Mouse (Mus musculus): Measurements from ENCODE around the gene Acnat2.
"Not testable (repeated sequence)": the region's sequence is repeated elsewhere in the genome, so short reads cannot be mapped to it uniquely, and the experiment has no call there.

The Acnat2 gene

DNA sequence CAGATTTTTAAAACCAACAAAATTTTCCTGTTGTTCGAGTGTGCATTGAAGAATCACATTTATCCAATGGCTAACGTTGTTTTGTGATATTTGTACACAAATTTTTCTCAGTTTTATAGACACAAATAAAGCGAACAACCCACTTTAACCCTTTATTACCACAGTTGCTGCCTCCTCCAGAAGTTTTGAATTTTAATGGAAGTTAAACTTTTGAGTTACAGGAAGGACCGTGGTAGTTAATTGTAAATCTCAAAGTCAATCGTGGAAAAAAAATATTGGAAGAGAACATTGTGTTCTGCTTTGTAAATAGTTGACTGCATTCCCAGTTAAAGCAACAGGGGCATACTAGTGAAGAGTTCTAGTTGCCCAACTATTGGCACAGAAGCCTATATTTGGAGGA lies at the start of gene Acnat2:
Gene Acnat2, minus strand, starts transcription at position 195 of the 400 bp plus-strand sequence.
- not testable (repeated sequence) for DNase-seq

DNA sequence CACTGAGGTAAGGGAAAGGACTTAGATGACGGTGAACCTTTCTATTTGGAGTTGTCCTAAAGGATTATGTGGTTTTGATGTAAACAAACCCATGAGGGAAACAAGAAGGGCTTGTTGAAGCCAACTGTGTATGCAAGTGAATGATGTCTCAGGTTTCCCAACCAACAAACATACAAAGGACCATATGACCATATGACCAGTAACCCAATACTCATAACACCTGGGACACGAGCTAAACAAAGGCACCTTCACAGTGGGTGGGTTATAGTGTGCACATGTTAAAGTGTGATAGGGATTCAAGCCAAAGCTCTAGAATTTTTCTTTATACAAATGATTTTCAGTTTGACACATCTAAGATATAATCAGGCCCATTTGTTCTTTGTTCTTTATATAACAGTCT lies 48.2 kb upstream of the Acnat2 start:
- DNase-seq: no peak

DNA sequence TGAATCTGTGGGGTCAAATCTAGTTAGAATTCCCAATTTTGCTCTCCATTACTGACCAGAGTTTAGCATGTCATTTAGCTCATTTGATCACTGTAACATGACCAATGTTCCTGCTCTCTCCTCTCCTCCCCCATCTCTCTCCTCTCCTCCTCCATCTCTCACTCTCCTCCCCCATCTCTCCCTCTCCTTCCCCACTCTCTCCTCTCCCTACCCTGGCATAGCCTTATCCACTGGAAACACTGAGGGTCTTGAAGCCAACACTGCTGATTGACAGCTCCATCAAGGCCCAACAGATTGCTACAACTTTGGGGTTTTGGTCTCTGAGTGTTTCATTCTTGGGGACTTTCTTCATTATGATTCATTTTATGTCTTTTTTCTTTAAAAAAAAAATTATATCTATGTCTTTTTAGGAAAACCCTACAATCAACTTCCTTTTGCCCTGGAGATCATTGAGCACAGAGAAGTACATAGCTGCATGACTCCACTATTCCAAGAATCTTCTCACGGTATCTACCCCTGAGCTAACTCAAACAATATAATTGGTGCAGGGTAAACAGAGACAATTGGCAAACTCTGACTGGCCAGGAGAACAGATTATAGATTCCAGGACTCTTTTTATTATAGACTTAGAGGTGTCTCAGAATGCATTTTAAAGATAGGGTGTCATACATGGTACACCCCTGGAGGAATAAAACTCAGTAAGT lies 44.0 kb upstream of the Acnat2 start:
- no peak for DNase-seq

DNA sequence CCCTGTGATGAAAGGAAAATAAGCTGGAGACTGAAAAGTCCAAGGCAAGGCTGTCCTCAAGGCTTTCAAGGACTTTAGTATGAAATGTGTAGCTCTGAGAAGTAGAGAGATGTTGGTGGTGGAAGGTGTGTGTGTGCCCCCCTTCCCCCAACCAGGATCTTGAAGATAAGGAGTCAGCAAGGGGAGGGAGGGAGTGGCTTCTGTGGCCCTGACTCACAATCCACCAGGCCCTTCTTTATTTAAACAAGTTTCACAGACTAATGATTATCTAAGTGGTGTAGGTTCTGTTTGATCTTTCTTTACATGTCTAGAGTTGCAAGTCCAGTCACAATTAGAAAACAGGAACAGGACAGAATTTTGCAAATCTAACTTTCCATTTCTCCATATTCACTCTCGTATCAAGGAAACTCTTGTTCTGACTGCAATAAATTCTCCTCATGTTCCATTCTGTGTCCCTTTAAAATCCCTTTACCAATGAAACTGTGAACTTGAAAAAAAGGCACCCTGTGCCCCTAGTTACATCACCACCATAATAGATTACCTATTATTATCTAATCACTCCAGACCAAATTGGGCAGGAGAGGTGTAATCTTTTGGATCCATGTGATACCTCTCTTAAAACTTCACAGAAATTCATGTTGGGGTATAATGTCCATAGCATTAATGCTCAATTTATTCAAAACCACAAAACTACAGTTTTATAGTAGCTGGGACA lies 43.3 kb upstream of the Acnat2 start:
- not testable (repeated sequence) for DNase-seq

DNA sequence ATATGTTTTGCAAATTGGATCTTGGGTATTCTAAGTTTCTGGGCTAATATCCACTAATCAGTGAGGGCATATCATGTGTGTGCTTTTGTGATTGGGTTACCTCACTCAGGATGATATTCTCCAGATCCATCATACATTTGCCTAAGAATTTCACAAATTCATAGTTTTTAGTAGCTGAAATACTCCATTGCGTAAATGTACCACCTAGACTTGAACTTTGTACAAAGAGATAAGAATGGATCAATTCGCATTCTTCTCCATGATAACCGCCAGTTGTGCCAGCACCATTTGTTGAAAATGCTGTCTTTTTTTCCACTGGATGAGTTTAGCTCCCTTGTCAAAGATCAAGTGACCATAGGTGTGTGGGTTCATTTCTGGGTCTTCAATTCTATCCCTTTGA lies 29.0 kb upstream of the Acnat2 start:
- not testable (repeated sequence) for DNase-seq

DNA sequence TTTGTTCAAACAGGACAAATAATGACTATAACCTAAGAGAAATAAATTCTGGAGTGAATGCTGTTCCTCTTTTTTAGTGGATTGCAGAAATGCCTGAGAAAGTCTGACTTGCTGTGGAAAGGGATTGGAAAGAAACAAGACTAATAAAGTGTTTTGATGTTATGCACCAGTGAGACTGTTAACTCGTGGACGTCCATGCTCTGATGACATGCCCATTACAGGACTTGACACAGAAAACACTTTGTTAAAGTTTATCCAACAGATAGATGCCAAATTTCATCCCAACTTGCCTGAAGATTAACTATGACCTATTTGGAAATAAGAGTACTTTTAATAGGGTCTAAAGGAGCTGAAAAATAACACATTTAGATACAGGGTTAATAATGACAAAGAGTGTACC lies 2.2 kb upstream of the Acnat2 start:
- not testable (repeated sequence) for DNase-seq

DNA sequence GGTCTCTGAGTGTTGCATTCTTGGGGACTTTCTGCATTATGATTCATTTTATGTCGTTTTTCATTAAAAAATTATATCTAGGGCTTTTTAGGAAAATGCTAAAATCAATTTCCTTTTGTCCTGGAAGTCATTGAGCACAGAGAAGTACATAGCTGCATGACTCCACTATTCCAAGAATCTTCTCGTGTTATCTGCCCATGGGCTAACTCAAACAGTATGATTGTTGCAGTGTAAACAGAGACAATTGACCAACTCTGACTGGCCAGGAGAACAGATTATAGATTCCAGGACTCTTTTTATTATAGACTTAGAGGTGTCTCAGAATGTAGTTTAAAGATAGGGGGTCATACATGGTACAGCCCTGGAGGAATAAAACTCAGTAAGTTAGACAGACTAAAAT lies 21.1 kb downstream of the Acnat2 start:
- no peak for DNase-seq

DNA sequence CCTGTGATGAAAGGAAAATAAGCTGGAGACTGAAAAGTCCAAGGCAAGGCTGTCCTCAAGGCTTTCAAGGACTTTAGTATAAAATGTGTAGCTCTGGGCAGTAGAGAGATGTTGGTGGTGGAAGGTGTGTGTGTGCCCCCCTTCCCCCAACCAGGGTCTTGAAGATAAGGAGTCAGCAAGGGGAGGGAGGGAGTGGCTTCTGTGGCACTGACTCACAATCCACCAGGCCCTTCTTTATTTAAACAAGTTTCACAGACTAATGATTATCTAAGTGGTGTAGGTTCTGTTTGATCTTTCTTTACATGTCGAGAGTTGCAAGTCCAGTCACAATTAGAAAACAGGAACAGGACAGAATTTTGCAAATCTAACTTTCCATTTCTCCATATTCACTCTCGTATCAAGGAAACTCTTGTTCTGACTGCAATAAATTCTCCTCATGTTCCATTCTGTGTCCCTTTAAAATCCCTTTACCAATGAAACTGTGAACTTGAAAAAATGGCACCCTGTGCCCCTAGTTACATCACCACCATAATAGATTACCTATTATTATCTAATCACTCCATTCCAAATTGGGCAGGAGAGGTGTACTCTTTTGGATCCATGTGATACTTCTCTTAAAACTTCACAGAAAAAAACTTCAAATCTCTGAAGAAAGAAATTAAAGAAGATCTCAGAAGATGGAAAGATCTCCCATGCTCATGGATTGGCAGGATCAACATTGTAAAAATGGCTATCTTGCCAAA lies 24.2 kb downstream of the Acnat2 start:
- not testable (repeated sequence) for DNase-seq

DNA sequence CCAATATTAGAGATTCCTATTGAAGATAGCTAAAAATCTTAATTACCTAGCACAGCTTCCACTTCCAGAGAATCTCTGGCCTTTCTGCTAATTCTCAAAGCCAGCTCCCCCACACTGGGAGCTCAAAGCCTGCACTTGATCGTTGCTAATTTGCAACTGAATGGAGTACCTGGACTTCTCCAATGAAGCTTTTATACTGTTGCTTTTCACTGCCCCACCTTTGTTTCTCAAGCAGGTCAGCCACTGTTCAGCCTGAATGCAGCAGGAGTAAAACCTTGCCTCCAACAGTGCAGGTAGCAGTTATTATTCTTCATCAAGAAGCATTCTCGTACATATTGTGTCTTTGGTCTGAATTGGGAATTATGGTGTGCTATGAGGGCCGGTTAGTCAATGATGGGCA lies 39.9 kb downstream of the Acnat2 start:
- not testable (repeated sequence) for DNase-seq

DNA sequence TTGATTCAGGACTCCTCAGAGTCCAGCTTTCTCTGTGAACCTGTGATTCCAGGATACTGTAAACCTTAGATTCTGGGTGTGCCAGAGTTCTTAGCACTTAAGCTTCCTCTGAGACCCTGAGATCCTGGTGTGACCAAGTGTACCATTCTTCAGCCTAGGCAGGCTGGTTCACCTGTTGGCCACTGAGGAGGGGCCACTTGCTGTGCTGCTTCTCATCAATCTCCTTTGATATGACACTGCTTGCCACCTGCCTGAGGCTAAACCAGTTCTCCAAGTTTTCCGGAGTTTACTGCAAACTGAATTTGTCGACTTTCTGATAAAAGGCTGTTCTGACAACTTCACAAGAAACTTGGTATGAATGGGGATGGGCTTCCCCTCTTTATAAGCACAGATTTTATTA lies 50.9 kb downstream of the Acnat2 start:
- no peak for DNase-seq

DNA sequence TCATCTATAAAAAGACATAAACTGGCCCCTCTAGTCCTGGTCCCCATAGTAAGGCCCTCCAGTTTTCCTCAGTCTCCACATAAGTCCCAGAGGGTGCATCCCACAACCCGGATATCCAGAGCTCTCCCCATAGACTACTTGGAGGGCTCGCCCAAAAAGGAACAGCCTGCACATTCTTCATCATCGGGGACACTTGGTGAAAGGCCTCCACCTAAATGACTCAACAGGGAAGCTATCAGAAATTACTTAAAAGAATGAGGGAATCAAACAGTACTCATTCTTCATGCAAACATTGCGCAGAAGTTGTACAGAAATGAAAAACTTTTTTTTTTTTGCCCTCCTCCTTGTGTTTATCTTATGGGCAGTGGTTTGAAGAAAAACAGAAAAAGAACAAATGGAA lies 57.5 kb downstream of the Acnat2 start:
- DNase-seq: no peak

DNA sequence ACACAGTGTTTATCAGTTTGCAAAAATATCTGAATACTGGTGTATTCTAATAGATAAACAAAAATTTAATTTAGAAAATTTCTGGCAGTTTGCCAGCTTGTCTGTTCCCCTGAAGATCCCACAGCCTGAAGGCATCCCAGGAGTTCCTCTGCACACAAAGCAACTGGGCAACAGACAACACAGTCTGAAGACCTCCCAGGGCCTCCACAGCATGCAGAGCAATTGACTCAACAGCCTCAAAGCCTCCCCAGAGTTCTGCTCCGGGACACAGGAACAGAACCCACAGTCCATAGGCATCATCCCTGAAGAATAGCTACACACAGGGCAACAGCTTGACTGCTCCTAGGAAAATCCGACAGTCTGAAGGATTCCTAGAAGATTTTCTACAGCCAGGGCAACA lies 59.3 kb downstream of the Acnat2 start:
- DNase-seq: no peak

DNA sequence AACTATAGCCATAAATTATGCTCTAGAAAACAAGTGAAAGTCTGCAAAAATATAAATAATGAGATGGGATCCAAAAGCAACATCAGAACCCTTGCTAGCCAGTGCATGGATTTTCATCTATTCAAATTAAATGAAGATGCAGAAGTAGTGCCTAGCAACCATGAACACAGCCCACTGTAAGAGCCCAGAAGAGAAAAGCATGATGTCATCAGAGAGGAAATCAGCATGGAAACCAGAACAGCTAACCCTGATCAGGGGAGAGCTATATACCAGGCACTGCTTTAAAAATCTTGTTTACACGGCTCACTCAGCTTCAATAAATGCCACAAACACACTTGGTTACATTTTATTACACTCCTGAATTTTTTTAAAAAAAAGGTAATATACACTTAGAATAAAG lies 60.0 kb downstream of the Acnat2 start:
- DNase-seq: not testable (repeated sequence)

DNA sequence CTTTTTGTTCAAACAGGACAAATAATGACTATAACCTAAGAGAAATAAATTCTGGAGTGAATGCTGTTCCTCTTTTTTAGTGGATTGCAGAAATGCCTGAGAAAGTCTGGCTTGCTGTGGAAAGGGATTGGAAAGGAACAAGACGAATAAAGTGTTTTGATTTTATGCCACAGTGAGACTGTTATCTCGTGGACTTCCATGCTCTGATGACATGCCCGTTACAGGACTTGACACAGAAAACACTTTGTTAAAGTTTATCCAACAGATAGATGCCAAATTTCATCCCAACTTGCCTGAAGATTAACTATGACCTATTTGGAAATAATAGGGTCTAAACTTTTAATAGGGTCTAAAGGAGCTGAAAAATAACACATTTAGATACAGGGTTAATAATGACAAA lies 67.9 kb downstream of the Acnat2 start:
- DNase-seq: not testable (repeated sequence)

DNA sequence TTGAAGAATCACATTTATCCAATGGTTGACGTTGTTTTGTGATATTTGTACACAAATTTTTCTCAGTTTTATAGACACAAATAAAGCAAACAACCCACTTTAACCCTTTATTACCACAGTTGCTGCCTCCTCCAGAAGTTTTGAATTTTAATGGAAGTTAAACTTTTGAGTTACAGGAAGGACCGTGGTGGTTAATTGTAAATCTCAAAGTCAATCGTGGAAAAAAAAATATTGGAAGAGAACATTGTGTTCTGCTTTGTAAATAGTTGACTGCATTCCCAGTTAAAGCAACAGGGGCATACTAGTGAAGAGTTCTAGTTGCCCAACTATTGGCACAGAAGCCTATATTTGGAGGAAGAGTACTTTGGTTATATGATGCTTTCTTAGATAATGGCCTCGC lies 70.0 kb downstream of the Acnat2 start:
- not testable (repeated sequence) for DNase-seq

Data from cerebellum, postnatal 25 days (tissue).